Mouse (Mus musculus): ENCODE measurements at regions not wholly inside any gene's neighbourhood (a gene's known extent, or its start where the extent isn't known, plus 50 kb on each side); places are given as distances from the start of the nearest gene placed in this dataset.

GRCm38 (mm10) chr6:14616629-14617028, 138.4 kb downstream of the Ppp1r3a start:
- TF ChIP-seq EP300 (IDR thresholded peaks at IDR 0.05) (no peak), CTCF (IDR thresholded peaks at IDR 0.05) (no peak)

Measured in lung, postnatal 0 days (tissue).